Mouse (Mus musculus) mature B cell (primary cell): ENCODE data around the gene Hs3st5.
"Not testable (repeated sequence)": the region's sequence is repeated elsewhere in the genome, so short reads cannot be mapped to it uniquely, and the experiment has no call there.

Experiments
- in situ Hi-C: fragments of 300-500 bp; cut with MboI; formaldehyde crosslinking; loops from 2 replicates; pipeline ENCODE4 v1.14.3; 2019

The Hs3st5 gene

DNA sequence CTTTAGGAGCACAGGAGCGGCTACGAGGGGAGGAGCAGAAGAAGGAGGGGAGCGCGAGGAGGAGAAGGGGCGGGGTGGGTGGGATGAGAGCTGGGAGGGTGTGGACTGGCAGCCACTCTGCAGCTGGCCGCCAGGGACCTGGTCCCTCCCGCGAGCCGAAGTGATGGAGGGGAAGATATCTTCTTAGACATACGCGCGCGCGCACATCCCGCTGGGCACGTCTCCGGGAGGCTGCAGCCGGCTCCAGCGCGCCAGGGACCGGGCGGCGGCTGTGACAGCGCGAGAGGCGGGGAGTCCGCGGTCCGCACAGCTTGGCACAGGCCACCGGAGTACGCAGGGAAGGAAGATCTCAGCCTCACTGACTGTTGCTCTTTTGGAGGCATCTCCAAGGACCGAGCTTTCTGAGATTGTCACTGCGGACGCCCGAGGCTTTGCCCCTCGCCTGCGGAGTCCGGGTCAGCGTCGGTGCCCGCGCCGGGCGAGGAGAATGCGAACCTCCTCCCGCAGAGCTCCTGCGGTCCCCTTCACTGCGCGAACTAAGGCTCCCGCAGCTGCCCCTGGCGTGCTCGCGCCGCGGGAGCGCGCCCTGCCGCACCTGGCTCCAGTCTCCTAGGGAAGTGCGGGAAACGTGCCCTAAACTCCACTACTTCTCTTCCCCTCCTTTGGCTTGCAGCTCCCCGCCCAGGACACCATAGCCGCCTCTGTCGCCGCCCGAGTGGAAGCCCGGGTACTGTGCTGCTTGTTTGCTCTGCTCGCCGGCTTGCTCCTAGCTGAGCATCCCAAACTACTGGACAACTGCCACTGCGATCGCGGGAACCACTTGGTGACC lies at the start of gene Hs3st5:
Hs3st5 (plus strand) TSS at position 88 of the 829 bp plus-strand sequence.
- in situ Hi-C loops = no loop called here

DNA sequence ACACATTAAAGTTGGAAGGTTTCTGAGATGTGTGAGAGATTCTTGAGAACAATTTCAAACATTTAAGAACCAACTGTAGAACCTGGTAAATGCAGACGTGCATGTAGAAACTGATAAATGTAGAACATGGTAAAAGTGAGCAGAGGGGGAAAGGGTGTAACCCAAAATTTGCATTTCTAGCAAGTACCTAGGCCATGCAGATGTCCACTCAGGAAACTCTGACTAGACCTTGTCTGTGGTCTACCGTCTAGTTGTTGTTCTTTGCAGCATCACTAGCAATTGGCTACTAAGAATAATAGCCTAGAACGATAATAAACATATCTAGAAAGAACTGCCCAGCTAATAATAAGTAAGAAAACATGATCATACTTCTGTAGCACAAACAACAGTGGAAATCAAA lies 38.0 kb upstream of the Hs3st5 start:
- in situ Hi-C loops = no loop called here

DNA sequence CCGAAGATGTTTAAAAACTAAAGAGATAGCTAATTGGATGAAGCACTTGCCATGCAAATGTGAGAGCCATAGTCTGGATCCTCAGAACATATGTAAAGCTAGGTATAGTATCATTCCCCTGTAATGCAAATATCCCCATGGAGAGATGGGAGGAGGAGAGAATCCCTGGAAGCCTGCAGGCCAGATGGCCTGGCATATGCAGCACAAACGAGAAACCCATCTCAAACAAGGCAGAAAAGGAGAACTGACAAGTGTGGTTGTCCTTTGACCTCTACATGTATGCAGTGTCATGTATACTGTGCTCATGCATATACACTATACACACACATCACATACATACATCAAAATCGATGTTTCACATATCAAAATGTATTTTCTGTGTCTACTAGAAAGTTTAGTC lies 35.5 kb upstream of the Hs3st5 start:
- in situ Hi-C loops = no loop called here

DNA sequence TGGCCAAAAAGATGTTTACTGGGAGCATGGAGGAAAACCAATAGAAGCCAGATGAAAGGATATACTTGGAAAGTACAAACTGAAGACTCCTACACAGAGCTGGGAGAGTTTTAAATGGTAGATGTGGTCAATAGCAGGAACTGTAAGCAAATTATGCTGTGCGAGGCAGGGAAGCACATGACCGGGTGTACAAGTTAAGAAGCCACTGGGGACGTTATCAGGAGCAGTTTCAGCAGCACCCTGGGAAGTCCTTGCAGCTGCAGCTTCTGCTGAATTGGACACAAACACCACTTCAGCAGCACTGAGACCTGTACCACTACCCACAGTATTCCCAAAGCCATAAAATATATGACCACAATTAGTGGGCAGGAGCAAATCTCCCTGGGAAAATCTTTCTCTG lies 31.8 kb upstream of the Hs3st5 start:
- in situ Hi-C loops = no loop called here

DNA sequence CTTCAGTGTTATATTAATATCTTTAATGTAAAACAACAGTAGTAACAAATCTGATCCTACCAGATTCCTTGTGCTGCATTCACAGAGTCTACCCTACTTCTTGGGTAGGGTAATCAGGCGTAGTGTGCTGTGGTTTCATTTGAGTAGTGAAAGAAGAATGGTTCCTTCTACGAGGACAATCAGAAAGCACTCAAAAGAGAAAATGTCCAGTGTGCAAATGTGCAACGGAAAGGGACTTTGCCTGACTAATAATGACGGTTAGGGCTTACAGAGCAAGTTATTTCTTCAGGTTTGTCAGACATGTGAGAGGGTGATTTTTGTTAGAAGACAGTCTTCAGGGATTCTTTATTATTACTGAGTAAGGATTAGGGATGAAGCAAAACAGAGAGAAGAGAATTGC lies 29.1 kb upstream of the Hs3st5 start:
- in situ Hi-C loops = no loop called here

DNA sequence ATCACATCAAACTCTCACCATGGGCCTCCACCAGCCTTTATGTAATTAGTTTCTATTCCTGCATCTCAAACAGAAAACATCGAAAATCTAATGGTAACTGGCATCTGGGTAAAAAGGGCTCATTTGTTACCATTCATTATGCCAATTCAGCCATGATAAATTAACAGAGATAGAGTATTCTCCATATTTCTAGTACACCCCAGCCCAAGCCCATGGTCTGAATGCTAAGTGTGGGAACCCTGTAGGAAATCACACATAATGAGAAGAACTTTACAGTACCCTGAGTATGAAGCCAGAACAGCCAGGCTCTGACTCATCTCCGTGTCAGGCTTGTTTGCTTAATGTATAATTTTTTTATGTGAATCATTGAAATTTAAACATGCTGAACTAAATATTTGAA lies 23.3 kb upstream of the Hs3st5 start:
- in situ Hi-C loops = no loop called here

DNA sequence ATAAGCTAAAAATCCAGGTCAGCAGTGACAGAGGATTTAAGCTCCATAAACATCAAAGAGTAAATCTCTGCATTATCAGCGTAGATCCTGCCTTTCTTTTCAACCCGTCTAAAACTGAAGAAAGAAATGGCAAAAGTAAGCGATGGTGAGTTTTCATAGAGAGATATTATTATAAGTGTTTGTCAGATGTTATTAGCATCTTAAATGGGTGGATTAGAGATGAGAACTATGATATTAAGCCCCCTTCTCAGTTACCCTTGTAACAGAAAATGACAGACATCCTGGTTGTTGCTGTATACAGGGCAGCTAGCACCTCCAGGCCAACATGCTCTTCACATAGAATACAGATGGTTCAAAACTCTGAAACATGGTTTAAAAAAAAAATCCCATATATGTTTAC lies 22.6 kb upstream of the Hs3st5 start:
- in situ Hi-C loops = no loop called here

DNA sequence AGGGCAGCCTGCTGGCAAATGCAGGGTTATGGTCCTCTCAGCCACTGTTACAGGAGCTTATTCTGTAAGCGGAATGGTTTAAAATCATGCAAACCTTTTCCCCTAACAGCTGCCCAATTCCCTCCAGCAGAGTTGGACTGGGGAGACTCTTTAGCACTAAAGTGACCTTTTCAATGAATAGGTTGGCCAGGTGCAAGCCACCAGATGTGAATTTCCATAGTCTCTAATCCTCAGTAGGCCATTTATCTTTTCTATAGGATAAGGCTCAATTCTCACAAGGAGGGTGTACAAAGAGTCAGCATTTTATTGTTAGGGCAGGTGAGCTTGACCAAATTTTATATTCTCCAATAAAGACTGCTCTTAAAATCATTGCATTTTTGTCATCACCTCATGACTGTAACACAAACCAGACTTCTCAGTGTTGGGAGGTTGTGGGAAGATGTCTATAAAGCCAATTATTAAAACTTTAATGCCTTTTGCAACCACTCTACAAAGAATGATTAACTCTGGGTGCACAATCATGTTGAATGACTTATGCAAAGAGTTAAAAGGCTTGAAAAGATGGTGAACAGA lies 21.8 kb upstream of the Hs3st5 start:
- in situ Hi-C loops = no loop called here

DNA sequence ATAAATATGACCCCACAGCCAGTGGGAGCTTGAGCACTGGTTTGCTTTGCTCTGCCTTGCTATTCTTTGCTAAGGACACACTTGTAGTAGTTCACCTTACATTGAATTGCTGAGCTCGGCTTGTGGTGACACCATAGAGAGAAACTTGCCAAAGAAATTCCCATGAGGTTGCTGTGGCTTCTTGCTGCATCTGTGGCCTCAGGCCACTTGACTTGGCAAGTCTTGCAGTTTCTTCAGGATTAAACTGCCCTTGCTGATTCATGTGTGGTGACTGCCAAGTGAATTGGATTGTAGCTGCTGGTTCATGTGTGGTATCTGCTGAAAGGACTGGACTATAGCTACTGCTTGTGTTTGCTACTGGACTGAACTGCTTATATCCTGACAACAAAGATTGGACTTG lies 13.0 kb upstream of the Hs3st5 start:
- in situ Hi-C loops = no loop called here

DNA sequence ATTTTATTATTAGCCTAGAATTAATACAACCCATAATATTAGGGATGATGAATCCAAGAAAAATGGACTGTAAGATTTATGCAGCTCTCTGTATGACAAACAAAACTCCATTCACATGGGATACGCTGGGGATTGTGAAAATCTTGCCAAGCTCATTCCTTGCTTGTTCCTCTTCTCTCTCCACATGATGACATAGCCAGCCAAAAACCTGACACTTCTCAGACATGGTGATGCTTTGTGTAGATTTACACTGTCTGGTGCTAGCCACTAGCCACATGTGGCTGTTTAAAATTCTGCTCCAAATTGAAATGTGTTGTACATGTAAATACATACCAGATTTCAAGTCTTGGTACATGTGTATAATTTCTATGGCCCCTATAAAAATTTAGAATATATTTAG lies 6.9 kb upstream of the Hs3st5 start:
- in situ Hi-C loops = no loop called here

DNA sequence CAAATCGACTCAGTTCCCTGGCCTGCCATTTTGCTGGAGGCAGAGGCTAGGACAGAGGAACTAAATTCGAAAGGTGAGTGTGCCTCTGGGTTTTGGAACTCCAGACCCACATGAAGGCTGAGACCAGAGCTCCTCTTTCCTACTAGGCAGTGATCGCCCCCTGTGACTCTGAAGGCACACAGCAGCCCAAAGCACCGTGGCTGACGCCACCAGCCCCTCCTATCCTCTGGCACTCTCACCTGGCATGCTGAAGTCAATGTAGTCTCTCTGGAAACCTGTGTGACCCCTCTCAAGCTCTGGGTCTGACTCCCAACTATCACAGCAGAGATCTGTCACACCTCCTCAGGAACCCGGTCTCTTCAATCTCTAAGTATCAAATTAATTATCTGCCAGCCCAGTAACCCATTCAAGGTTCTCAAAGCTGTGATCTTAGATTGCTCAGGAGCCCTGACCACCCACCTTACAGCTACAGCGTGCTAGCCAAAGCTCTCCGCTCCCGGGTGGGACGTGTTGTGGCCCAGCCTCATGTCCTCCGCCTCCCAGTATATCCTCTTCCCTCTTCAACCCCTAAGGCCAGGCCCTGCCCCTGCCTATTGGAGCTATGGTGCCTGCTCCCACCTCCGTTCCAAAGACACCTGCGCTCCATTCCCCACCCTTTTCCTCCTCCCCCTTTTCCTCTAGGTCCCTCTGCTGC lies 434 bp upstream of the Hs3st5 start:
- in situ Hi-C loops = no loop called here

DNA sequence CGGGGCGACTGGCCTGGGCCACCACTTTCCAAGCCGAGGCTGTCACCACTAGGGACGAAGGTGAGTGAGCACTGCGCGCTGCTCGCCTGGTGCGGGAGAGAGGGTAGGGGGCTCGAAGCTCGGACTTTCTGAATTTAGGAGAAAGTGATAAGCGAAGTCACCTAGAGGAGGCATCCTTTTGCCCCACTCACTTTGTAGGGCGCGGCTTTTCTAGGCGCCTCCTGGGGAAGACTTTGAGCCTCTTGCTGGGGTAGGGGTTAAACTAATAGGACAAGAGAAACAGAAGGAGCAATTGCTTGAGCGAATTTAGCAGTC lies 899 bp downstream of the Hs3st5 start:
- in situ Hi-C loops = no loop called here

DNA sequence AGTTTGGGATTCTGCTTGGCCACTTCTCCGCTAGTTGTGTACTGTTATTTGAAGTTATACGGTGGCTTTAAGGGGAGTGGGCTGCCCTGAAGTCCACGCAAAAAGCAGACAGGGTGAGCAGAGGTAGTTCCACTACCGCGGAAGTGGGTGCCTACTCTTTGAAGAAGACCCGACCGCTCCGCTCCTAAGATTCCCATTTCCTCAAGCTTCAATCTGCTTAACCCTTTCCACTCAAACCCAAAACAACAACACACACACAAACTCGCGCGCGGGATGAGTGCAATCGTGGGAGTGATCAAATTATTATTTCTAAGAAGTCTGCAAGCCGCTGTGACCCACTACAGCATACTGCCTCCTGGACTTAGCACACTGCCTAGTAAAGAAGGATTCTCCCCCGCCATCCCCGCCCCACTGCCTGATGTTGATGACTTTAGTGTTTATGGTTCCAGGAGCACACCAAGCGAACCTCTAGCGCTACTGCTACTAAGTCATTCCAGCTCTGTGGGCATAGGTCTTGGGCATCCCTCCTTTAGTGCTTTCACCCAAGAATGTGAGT lies 1.5 kb downstream of the Hs3st5 start:
- in situ Hi-C loops = no loop called here

DNA sequence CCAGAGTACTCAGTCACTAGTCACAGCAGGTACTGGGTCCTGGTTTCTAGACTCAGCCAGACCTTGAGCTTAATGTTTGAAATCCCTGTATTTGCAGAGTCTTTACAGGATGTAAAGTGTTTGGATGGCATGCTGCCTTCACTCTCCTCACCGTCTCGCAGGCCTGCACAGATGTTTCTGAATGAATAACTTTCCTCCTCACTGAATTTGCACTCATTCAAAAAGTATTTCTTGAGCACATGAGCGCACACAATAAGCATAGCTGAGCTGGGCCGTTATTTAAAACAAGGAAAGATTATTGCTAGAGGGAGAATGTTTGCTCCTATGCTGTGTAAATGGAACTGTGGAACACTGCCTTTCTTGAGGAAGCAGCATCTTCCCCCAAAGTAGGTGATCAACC lies 2.9 kb downstream of the Hs3st5 start:
- in situ Hi-C loops = no loop called here

DNA sequence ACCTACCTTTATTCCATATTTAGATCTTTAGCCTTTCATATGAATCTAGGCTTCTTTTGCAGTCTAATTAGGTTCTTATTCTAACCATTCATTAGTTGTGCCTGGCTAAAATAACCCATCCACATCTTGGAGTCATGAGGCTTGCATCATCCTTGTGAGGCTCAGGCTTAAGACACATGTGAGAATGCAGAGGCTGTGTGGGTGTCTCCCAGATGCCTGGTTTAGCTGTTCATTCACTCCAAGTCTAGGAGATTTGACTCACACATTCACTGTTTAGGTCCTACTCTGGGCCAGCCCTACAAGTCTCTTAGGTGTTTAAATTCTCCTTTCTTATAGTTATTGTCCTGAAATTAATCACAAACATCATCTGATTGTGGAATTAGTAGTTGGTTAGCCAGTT lies 17.3 kb downstream of the Hs3st5 start:
- in situ Hi-C loops = no loop called here

DNA sequence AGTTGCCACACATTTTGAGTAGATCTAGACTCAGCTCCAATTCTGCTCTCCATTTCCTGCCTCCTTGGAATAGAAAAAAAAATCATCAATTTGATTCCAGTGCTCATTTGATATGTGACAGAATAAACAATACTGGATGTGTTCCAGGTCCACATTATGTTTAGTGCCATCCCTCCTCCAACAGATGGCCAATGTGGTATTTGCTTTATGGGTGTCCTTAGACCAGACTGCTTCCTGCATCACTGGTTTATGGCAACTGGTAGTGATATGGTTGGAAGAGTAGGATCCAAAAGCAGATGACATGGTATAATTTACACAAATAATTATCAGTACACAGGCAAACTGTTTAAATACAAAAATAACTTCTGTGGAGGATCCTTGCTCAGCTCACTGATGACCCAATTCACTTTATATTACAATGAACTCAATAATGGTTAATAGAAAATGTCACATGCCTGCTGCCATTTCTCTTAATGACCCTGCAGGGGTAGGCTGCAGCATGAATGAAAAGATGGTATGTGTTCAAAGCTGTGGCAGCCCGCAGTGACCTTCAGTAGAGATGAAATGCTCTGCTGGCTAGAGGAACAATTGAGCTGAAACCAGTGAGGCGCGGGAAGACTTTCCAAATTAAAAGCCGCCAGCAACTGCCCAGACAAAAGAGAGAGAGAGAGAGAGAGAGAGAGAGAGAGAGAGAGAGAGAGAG lies 27.2 kb downstream of the Hs3st5 start:
- in situ Hi-C loops = no loop called here

DNA sequence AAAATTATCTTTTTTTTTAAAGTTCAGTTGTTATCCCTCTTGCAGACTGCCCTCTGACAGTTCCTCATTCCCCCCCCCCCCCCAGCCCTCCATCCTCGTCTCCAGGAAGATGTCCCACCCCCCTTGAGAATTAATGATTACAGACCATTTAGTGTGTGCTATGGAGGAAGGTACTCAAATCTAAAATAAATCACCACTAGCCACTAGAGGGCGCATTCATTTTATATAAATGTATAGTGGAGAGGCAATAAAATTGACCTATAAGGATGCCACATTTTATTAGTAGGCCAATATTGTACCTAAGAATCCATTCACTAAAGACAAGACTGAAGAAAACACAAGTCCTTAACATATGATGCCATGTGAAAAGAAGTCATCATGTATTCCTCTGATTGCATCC lies 40.0 kb downstream of the Hs3st5 start:
- in situ Hi-C loops = no loop called here

DNA sequence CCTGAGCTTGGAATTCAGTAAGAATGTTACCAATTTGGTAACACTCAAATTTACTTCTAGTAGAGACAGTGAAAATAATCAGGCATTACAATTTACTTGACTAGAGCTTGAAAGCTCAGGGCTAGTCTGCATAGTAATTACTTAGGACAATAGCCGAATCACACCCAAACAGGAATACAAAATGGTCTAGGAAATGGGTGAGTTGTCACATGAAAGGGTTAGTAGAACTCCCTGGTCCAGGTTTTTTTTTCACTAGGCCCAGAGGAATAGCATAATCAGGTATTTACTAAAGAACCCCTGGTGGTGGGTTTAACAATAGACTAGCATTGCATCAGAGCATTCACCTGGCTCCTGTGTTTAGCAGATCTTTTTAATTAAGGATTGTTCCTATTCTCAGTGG lies 41.1 kb downstream of the Hs3st5 start:
- in situ Hi-C loops = not testable (repeated sequence)

DNA sequence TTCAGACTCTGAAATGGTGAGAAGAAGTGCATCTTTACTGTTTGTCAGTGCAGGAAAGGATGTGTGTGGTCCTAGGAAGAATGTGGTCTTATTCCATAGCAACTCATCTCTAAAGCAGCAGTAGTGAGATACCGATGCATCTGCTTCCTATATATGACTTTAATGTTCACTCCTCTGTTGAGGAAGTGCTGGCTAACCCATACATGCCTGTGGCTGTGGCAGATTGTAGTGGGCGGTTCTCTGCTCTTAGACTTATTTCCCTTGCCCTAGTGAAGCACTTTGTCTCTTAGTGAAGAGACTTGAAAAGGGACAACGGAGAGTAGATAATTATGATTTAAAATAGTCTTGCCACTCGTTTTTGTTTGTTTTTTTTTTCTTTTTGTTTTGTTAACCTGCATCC lies 47.4 kb downstream of the Hs3st5 start:
- in situ Hi-C loops = no loop called here

DNA sequence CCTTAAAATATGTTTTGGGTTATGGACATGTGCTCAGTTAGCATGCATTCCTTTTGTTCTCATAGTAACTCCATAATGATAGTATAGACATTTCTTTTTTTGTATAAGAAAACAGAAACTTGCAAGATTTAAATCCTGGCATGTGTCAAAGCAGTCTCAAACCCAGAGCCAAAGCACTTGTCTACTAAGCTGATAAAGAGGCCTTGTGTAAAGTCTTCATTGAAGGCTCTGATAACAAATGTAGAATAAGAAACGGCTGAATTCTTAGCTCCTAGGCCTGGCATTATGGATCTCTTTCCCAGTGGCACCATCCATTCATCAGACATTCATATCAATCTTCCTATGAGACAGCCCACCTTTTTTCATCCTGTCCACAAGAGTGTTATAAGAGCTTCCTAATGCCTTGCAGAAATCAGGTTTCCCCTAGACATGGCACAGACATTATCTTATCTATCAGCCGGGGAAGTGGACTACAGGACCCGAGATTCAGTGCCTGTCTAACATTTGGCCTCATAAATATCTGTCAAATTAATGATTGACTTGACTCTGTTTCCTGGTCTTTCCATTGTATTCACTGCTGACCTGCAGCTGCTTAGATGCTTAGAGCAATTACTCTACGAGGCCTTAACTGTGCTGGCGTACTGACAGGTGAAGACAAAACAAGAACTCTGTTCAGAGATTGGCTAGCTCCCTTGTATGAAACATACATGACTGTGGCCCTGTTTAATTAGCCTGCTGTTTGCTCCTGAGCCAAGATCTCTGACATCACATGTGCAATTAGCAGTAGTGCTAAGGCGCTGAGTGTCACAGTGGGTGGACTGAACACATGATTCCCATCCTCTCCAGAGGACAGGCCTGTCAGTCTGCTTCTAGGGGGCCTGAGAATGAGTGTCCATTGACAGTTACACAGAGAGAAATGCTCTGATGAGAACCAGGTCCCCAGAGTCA lies 48.6 kb downstream of the Hs3st5 start:
- in situ Hi-C loops = no loop called here

DNA sequence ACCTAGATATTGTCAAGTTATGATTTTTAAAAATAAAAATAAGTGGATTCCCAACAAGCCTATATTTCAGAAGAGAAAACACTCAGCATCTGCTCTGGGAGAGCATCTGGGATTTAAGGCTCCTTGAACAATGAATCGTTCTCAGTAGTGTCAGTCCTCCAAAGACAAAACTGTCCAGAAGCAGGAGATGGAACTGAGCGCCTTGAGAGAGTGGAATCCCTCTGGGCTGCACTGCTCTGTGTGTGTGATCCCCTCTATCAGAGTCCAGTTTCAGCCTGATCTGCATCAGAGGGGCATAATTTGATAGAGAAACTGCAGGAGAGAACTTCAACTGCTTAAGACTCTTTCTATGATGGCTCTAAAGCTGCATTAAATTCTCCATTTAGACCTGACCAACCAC lies 49.5 kb downstream of the Hs3st5 start:
- in situ Hi-C loops = no loop called here
